Mouse (Mus musculus): ENCODE results near the gene 3110009E18Rik. TPM values are rescaled to one million over a fixed set of nuclear protein-coding genes. Genes with fewer than 3 reads are reported as not detected.

The 3110009E18Rik gene
- polyA plus RNA-seq, 1 experiment from 2014 or later = 17.9 TPM

DNA sequence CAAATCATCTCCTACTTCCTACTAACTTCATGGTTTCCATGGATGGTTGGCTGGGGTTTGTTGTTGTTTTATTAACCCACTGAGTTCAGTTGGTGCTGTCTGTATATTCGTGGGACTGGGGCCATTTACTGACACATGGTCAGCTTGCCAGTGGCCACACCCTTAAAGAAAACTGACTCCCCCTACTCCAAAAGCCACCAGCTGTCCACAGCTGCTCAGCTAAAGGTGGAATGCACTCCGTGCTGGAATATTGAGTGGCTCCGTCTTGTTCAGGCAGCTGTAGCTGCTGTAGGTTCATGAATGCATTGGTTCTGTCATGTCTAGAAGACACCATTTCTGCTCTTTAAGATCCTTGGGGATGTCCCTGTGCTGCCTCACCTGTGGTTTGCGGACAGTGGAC lies 102.6 kb downstream of the 3110009E18Rik start:
- no peak overlapping the region for H3K27ac ChIP-seq (replicated peaks; ENCODE audit: low read depth, low read length)
- H3K4me1 ChIP-seq (ENCODE audit: control insufficient read depth, insufficient read depth, low read length) = peaks cover 3% of the 10 kb centered on the region; the same call in 1 of the 2 replicates
- H3K27me3 ChIP-seq (ENCODE audit: control insufficient read depth, insufficient read depth, low read length) = no peaks in the 10 kb centered on the region
- H3K4me2 ChIP-seq (ENCODE audit: low read depth, severe bottlenecking) = no peak overlapping the region
- H3K9ac ChIP-seq (ENCODE audit: low read length) = no peak overlapping the region
- no peaks in the 10 kb centered on the region for H3K36me3 ChIP-seq (ENCODE audit: control insufficient read depth, insufficient read depth, low read length)
- H3K9me3 ChIP-seq (ENCODE audit: control insufficient read depth, low read length) = no peaks in the 10 kb centered on the region
- no peak overlapping the region for H3K4me3 ChIP-seq (ENCODE audit: low read depth, low read length)
- DNase-seq (ENCODE audit: low spot score) = no peak
- ATAC-seq (ENCODE audit: insufficient number of reproducible peaks, low FRiP score, low TSS enrichment, low read depth) = no peak
- WGBS = 71% methylated on average over 4 of the region's 4 CpGs

- WGBS = 59% methylated on average over 10 of the region's 10 CpGs
- H3K4me2 ChIP-seq (ENCODE audit: low read depth, severe bottlenecking) = no peak overlapping the region
- H3K36me3 ChIP-seq (ENCODE audit: control insufficient read depth, insufficient read depth, low read length) = no peaks in the 10 kb centered on the region
- no peaks in the 10 kb centered on the region for H3K27me3 ChIP-seq (ENCODE audit: control insufficient read depth, insufficient read depth, low read length)
- ATAC-seq (ENCODE audit: insufficient number of reproducible peaks, low FRiP score, low TSS enrichment, low read depth) (no peak), DNase-seq (ENCODE audit: low spot score) (no peak)
- H3K27ac ChIP-seq (replicated peaks; ENCODE audit: low read depth, low read length) = 0 out of 2 replicates have a peak overlapping the region, but pooled peaks have one; percentile 4
- no peak overlapping the region for H3K4me3 ChIP-seq (ENCODE audit: low read depth, low read length)
- H3K4me1 ChIP-seq (ENCODE audit: control insufficient read depth, insufficient read depth, low read length) = no peaks in the 10 kb centered on the region
- H3K9ac ChIP-seq (ENCODE audit: low read length) = no peak overlapping the region
- H3K9me3 ChIP-seq (ENCODE audit: control insufficient read depth, low read length) = no peaks in the 10 kb centered on the region
Observed at GRCm38 (mm10) chr1:120229723-120230471, 108.9 kb downstream of the 3110009E18Rik start.

- Histone ChIP-seq H3K4me2 (ENCODE audit: low read depth, severe bottlenecking) (no peak overlapping the region), H3K4me1 (ENCODE audit: control insufficient read depth, insufficient read depth, low read length) (no peaks in the 10 kb centered on the region), H3K36me3 (ENCODE audit: control insufficient read depth, insufficient read depth, low read length) (no peaks in the 10 kb centered on the region), H3K27ac (replicated peaks; ENCODE audit: low read depth, low read length) (no peak overlapping the region), H3K9ac (ENCODE audit: low read length) (no peak overlapping the region), H3K4me3 (ENCODE audit: low read depth, low read length) (no peak overlapping the region), H3K9me3 (ENCODE audit: control insufficient read depth, low read length) (no peaks in the 10 kb centered on the region), H3K27me3 (ENCODE audit: control insufficient read depth, insufficient read depth, low read length) (no peaks in the 10 kb centered on the region)
- 45% methylated on average over 6 of the region's 6 CpGs for WGBS
- DNase-seq (ENCODE audit: low spot score) (peak; percentile 45), ATAC-seq (ENCODE audit: insufficient number of reproducible peaks, low FRiP score, low TSS enrichment, low read depth) (no peak)
Observed at GRCm38 (mm10) chr1:120231334-120231733, 110.3 kb downstream of the 3110009E18Rik start.

GRCm38 (mm10) chr1:120232170-120232569 lies 111.2 kb downstream of the 3110009E18Rik start:
- DNase-seq (ENCODE audit: low spot score) (no peak), ATAC-seq (ENCODE audit: insufficient number of reproducible peaks, low FRiP score, low TSS enrichment, low read depth) (no peak)
- 73% methylated on average over 6 of the region's 6 CpGs for WGBS
- H3K4me2 ChIP-seq (ENCODE audit: low read depth, severe bottlenecking) = no peak overlapping the region
- no peaks in the 10 kb centered on the region for H3K27me3 ChIP-seq (ENCODE audit: control insufficient read depth, insufficient read depth, low read length)
- no peaks in the 10 kb centered on the region for H3K9me3 ChIP-seq (ENCODE audit: control insufficient read depth, low read length)
- H3K9ac ChIP-seq (ENCODE audit: low read length) = no peak overlapping the region
- no peaks in the 10 kb centered on the region for H3K4me1 ChIP-seq (ENCODE audit: control insufficient read depth, insufficient read depth, low read length)
- H3K36me3 ChIP-seq (ENCODE audit: control insufficient read depth, insufficient read depth, low read length) = no peaks in the 10 kb centered on the region
- H3K27ac ChIP-seq (replicated peaks; ENCODE audit: low read depth, low read length) = no peak overlapping the region
- no peak overlapping the region for H3K4me3 ChIP-seq (ENCODE audit: low read depth, low read length)

GRCm38 (mm10) chr1:120235631-120236215 lies 114.7 kb downstream of the 3110009E18Rik start:
- Histone ChIP-seq H3K4me1 (ENCODE audit: control insufficient read depth, insufficient read depth, low read length) (no peaks in the 10 kb centered on the region), H3K4me2 (ENCODE audit: low read depth, severe bottlenecking) (no peak overlapping the region), H3K36me3 (ENCODE audit: control insufficient read depth, insufficient read depth, low read length) (no peaks in the 10 kb centered on the region), H3K27me3 (ENCODE audit: control insufficient read depth, insufficient read depth, low read length) (no peaks in the 10 kb centered on the region), H3K27ac (replicated peaks; ENCODE audit: low read depth, low read length) (no peak overlapping the region), H3K4me3 (ENCODE audit: low read depth, low read length) (no peak overlapping the region), H3K9me3 (ENCODE audit: control insufficient read depth, low read length) (no peaks in the 10 kb centered on the region), H3K9ac (ENCODE audit: low read length) (no peak overlapping the region)
- 89% methylated on average over 6 of the region's 6 CpGs for WGBS
- DNase-seq (ENCODE audit: low spot score) (no peak), ATAC-seq (ENCODE audit: insufficient number of reproducible peaks, low FRiP score, low TSS enrichment, low read depth) (no peak)

DNA sequence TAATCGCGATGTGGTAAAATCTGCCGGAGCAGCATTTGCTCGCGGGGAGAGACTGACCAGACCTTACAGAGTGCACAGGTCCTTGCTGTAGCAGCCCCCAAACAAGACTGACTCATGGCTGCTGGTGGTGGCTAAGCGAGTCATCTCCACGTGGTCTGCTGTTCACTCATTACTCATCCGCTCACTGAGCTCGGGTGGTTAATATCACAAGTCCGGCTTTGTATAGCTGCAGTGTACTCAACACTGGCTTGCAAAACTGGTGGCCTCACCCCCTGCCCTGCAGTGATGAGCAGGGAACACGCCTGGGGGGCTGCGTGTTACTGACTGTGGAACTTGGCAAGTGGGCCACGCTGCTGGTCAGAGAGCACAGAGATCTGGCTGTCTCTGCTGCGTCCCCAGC lies 115.4 kb downstream of the 3110009E18Rik start:
- H3K9me3 ChIP-seq (ENCODE audit: control insufficient read depth, low read length) = no peaks in the 10 kb centered on the region
- no peak overlapping the region for H3K4me2 ChIP-seq (ENCODE audit: low read depth, severe bottlenecking)
- H3K4me3 ChIP-seq (ENCODE audit: low read depth, low read length) = no peak overlapping the region
- no peak overlapping the region for H3K27ac ChIP-seq (replicated peaks; ENCODE audit: low read depth, low read length)
- no peak overlapping the region for H3K9ac ChIP-seq (ENCODE audit: low read length)
- no peak for ATAC-seq (ENCODE audit: insufficient number of reproducible peaks, low FRiP score, low TSS enrichment, low read depth)
- no peak for DNase-seq (ENCODE audit: low spot score)
- H3K4me1 ChIP-seq (ENCODE audit: control insufficient read depth, insufficient read depth, low read length) = no peaks in the 10 kb centered on the region
- no peaks in the 10 kb centered on the region for H3K27me3 ChIP-seq (ENCODE audit: control insufficient read depth, insufficient read depth, low read length)
- 87% methylated on average over 14 of the region's 14 CpGs for WGBS
- no peaks in the 10 kb centered on the region for H3K36me3 ChIP-seq (ENCODE audit: control insufficient read depth, insufficient read depth, low read length)

DNA sequence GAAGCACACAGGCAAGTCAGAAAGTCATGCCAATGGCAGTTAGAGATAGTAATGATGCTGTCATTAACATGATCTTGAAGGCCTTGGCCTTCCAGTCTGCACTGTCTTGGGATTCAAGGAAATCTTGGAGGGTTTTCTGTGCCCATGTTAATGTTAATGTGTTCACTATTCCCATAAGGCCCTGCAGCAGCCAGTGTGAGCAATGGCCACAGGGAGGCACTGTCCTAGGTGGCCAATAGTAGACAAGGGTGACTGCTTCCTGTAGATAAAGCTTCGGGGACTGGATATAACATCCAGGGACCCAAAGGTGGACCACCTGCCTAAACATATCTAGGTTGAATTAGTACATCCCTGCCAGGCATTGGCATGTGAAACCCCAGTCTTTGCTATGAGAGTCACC lies 116.1 kb downstream of the 3110009E18Rik start:
- Histone ChIP-seq H3K27me3 (ENCODE audit: control insufficient read depth, insufficient read depth, low read length) (no peaks in the 10 kb centered on the region), H3K4me2 (ENCODE audit: low read depth, severe bottlenecking) (no peak overlapping the region), H3K4me1 (ENCODE audit: control insufficient read depth, insufficient read depth, low read length) (no peaks in the 10 kb centered on the region), H3K4me3 (ENCODE audit: low read depth, low read length) (no peak overlapping the region), H3K27ac (replicated peaks; ENCODE audit: low read depth, low read length) (no peak overlapping the region), H3K9ac (ENCODE audit: low read length) (no peak overlapping the region), H3K9me3 (ENCODE audit: control insufficient read depth, low read length) (no peaks in the 10 kb centered on the region), H3K36me3 (ENCODE audit: control insufficient read depth, insufficient read depth, low read length) (no peaks in the 10 kb centered on the region)
- DNase-seq (ENCODE audit: low spot score) (no peak), ATAC-seq (ENCODE audit: insufficient number of reproducible peaks, low FRiP score, low TSS enrichment, low read depth) (no peak)
- WGBS = 88% methylated on average over 1 of the region's 1 CpGs
